Mouse (Mus musculus) kidney, adult 8-10 months (tissue): Measurements from ENCODE around the gene Crot.
A peak's percentile ranks its signal among the peaks of the same experiment; 100 is the strongest.
"Not testable (repeated sequence)": the region's sequence is repeated elsewhere in the genome, so short reads cannot be mapped to it uniquely, and the experiment has no call there.

Experiments used
- DNase-seq, 2 experiments: peaks; one replicate each; pipeline ENCODE4 v3.0.0; 2022

The Crot gene

DNA sequence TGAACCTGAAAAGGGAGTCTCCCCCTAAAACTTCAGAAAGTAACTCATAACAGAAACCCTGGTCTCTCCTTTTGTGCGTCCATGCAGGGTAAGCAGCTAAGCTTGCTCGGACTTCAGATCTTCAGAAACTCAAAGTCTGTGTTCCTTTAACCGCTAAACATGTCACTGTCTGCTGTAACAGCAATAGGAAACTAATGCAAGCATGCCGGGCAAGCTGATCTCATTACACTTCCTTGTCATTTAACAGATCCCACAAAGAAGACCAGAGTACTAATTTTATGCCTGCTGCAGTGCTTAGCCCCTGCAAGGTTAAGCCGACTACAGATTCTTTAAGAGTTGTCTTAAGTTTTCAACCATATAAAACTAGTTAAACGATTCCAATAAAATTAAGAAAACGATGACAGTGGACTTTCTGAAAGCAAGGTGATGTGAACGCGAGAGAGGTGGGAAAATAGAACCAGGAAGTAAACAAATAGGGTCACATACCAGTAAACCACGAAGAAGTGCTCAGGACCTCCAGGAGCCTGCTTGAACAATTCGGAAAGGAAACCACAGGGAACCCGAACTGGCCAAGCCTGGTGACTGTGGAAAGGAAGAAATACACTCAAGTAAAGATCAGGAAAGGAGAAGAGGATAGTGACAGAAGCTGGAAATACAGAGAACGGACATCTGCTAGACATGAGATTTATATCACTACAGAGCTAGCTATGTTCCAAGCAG, 998 bp downstream of the Crot start:
- no peak for DNase-seq

DNA sequence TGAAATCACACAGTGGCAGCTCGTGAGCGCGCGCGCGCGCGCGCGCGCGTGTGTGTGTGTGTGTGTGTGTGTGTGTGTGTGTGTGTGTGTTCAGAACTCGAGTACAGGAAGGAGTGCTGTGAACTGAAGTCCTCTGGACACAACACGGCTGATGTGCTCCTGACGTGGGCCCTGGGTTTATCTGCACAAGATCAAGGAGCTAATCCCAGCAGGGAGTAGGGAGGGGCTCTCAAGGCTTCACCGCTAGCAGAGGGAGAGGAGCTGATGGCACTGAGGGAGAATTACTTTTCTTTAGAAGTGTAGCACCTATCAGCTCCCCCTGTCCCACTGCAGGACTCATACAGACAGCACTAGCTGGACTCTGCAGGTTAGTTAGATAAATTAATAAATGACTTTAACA, 5.5 kb downstream of the Crot start:
- DNase-seq, result no peak

DNA sequence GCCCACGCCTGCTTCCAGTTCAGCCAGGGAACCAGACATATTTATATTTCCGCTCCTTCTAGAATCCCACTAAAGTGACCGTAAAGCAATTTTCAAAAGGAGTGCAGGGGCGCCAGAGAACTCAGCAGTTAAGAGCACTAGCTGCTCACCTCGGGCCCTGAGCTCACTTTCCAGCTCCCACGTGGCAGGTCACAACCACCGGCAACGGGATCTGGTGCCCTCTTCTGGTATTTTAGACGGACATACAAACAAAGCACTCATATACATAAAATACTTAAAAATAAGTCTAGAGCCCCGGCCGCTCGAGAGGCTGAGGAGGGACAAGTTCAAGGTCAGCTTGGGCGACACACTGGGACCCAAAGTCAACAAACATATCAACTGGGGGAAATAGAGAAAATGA, 6.6 kb downstream of the Crot start:
- no peak for DNase-seq

DNA sequence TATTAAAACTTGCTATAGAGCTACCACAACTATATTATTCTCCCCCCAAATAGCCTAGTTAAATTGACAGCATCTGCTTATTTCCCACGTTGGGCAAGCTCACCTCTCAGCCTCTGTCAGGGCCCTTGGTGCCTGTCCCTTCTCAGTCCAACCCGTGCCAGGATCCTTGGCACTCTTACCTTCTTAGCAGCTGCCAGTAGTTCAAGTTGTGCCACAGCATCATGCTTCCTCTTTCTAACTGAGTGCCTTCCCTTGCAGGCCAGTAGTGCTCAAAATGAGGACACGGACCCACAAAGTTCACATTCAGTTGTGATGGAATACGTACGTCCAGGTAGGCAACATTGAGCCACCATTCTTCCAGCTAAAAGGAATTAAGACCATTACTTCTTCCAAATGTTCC, 9.2 kb downstream of the Crot start:
- DNase-seq, result no peak

DNA sequence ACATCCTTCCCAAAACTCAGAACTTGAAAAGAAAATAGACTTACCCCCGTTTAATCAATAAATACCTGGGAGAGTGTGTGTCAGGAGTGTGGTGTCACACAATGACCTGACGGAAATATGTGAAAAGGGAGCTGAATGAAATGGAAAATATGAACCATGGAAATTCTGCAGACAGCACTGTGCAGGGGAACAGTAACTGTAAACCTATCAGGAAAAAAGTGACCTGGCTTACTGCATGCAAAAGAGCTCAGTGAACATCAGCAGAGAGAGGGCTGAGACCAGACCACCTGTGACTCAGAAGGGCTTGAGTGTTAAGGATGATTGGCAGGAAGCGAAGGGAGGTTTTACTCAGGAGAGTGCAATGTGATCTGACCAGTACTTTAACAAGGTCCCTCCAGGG, 11.7 kb downstream of the Crot start:
- no peak for DNase-seq

DNA sequence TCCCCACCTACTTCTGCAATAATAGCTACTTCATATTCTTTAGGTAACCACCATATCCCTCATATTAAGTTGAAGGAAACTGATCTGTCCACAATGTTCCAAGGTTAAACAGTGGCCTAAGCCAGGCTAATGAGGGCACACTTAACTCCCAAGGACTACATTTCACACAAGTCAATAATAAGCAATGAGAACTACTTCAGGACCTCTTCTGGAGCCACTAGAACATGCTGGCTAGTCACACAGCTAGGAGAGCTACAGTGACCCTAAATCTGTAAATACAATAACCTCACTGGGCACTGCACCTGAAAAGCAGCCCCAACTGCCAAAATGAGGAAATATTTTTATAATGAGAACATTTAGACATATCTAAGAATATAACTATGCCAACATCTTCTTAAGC, 22.4 kb downstream of the Crot start:
- DNase-seq, result no peak

DNA sequence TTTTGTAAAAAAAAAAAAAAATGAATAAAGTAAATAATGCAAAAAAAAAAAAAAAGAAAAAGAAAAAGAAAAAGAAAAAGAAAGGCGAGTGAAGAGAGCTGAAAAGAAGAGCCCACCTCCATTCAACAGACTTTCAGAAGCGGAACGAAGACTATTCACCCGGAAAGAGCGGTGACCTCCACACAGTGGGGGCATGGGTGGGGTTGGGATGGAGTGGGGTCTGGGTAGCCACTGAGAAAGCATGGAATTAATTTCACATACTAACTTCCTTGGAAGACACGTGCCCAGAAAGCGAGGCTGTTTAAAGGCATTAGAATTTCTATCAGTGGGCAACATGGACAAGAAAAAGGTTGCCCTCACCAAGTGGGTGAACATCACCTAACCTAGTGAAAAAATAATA, 24.8 kb downstream of the Crot start:
- DNase-seq, result no peak

DNA sequence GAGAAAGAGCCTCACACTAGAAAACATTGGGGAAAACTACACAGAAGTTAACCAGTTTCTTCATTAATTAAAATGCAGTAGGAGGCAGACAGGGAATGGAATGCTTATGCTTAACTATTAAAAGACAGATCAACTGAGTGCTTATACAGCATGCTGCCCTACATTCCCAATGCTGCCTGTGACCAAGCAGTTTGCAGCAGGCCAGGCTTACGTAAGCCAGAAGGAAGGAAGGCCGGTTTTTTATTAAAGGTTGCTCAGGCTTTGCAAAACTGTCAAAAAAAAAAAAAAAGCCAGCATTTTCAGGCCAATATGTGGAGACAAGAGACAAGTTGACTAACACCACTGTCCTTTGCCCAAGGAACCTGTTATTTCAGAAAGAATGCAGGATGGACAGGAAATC, 26.4 kb downstream of the Crot start:
- peak in 1 of 2 experiments; percentile 38 for DNase-seq

DNA sequence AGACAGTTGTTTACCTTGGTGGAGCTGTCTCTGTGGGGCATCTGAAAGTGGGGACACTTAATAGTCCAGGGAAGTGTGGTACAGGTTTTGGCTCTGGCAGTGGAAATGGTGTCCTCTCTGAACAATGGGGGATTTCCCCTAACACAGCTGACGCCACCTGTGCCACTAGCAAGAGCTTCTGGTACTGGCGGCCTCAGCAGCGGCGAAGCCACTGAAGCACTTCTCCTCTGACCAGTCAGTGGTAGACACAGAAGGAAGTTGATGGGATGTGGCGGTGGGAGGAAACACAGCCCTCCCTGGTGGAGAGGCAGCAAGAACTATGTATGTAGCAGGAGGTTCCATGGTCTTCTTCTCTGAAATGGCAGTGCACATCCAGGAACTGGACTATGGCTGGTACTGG, 32.6 kb downstream of the Crot start:
- DNase-seq, result no peak

DNA sequence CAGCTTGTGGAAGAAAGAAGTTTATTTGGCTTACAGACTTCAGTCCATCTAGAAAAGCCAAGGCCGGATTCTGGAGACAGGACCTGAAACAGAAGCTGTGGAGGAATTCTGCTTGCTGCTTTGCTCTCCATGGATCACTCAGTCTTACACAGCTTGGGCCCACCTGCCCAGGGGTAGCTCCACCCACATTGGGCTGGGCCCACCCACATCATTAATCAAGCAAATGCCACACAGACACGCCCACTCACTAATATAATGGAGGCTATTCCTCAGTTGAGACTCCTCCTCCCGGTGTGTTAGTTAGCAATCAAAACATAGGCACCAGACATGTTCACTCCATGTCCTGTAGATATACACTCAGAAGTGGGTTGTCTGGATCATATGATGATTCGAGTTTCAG, 36.6 kb downstream of the Crot start:
- no peak for DNase-seq

DNA sequence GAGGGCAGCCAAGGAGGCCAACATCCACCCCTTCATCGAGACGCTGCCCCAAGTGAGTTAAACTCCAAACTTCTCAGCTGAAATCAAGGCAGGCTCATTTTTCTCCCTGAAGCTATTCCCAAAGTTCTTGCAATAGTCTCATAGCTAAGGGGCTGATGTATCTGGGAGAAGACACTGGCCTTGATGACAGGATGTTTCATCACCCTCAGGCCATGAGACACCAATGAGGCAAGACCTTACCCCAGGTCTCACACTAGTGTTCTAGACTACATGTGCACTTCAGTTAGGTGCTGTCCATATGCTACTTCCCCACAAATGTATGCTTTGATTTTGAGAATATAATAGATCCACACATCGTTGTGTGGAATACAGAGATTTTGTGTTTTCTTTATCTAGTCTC, 41.6 kb downstream of the Crot start:
- DNase-seq, result no peak

DNA sequence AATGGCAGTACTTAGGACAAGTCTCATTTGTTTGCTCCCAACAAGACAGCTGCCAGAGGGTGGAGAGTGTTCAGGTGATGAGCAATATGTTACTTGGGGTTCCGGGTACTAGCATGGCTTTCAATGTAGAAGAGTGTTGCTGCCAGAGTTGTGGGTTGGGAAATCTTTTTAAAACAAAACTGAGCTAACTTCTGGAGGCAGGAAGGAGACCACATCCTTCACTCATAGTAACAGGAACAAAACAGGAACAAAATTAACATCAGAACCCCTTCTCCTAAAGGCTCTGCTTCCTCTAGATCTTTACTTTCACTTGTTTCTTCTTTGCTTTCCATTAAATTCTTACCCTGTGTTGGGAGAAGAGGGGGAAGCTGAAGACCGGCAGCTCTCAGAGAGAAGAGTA, 43.5 kb downstream of the Crot start:
- DNase-seq, result no peak

DNA sequence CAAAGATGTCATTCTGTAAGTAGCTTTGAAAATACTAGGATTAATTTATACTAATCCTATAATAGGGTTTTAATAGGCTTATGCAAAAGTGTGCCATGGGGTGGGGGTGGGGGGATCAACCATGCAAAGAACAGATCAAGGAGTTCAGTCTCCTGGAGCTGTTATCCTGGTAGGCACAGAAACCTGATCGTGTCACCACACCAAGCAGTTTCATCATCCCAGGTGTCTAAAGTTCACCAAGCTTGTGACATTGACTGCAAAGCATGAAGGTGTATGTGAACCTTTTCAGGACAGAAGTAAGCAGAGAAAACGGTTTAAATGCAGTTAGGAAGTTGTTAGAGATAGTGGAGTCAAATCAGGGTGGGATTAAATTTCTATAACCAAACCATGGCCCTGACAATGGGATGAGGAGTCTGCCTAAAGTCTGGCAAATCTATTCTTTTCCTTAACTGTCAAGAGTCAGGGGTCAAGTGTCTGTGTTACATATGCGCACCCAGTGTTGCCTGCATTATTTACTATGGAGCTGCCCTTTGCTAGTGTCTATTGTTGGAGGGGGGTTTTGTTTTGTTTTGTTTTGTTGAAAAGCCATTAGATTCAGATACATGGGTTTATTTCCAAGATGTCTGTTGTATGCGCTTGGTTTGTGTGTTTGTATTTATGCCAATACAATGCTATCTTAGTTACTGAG, 49.6 kb downstream of the Crot start:
- DNase-seq, result no peak

DNA sequence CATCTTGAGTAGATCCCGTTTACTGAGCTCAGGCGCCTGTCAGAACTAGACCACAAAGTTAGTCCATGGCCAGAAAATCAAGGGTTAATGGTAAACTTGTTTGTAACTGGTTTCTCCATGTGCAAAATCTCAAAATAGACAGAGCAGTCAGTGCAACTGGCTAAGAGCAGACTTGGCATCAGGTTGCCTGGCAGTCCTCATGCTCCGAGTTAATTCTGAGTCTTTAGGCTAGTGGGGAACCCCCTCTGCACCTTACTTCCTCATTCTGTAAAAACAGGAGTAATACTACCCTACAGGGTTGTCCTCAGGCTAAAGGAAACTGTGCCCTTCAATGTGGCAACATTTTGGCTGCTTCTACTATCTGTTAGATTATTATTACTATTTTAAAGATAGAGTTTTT, 53.3 kb downstream of the Crot start:
- no peak for DNase-seq

DNA sequence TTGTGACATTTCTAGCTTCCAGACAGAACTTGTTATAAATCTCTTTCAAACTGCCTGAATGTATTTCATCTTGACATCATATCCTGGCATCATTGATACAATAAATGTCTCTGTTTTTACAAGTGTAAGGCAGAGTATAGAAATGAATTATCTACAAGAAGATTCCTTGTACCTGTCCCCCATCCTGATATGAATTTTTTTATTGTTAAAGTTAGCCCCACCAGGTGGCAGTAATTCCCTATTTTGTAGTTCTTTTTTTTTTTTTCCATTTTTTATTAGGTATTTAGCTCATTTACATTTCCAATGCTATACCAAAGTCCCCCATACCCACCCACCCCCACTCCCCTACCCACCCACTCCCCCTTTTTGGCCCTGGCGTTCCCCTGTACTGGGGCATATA, 55.9 kb downstream of the Crot start:
- not testable (repeated sequence) for DNase-seq

DNA sequence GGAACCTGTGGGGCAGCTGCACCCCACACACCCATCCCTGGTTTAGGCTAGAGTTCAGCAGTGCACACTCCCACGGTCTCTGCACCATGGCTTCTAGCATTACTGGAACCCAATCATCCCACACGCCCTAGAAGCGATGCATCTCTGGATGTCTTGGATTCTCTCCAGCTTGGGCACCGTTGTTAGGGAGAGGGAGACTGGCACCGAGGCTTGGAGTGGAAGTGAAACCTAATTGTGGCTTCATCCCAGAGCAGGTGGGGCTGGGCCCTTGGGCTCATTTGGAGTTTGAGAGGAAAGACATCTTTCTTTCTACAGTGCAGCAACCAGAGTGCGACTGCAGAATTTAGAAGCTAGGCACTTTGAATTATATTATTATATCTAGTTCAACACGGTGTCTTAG, 59.2 kb downstream of the Crot start:
- DNase-seq, result no peak

DNA sequence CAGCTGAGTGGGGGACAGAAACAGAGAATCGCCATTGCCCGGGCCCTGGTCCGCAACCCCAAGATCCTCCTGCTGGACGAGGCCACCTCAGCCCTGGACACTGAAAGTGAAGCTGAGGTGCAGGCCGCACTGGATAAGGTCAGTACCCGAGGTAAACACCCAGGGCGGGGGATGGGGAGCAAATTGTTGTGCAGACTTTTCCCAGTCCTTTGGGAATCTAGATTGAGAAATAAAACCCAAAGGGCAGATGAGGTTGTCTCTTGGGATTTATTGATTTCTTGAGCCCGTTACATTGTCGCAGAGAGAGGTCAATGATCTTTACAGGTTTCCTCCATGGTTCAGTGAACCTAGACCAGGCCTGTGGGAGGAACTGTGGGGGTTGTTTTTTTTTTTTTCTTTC, 68.7 kb downstream of the Crot start:
- DNase-seq, result no peak

DNA sequence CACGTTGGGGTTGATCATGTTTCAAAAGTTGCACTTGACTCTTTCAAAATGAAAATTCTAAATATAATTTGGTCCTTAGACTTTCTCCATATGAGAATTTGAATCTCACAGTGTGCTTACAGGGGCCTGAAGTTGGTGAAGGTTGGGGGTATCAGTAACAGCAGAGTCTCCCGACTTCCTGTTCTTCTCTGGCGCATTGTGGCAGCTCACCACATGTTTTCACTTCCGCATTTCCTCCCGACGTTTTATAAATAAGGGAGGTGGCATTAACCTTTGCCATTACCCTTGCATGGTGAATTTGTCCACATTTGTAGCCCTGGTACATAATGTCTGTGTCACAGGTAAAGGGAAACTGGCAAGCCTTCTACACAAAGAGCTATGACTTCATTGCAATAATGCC, 80.1 kb downstream of the Crot start:
- DNase-seq, result no peak

DNA sequence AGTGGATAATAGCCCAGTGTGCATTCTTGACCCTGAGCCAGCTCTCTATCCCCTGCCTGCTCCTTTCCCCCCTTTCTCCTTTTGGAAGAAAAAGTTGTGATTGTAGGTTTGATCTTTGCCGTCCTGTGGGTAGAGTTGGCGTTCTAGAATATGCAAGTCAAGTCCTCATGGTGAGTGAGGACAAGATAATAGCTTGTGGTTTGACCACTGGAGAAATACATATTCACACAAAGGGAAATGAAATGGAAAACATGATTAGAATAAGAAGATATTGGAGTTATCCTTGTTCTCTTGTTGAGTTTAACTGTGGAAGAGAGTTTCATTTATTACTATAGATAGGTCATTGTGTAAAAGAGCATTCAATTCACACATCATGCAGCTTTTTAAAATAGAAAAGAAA, 80.7 kb downstream of the Crot start:
- DNase-seq, result no peak
